Mouse (Mus musculus): ENCODE data around the gene Mt4.

Mt4 gene

GRCm38 (mm10) chr8:94178857-94179712, 42.1 kb downstream of the Mt4 start, which contains the start of gene Mt1:
TSS of gene Mt1 (plus strand) at chr8:94179082.
- DNase-seq (ENCODE audit: extremely low read depth, insufficient read length, low spot score) = peak; percentile 95

- DNase-seq (ENCODE audit: extremely low read depth, insufficient read length, low spot score) = peak; percentile 58
These were observed 42.9 kb downstream of the Mt4 start for GRCm38 (mm10) chr8:94179713-94180560.

GRCm38 (mm10) chr8:94180561-94180908, 43.5 kb downstream of the Mt4 start:
- DNase-seq (ENCODE audit: extremely low read depth, insufficient read length, low spot score) = no peak

- DNase-seq (ENCODE audit: extremely low read depth, insufficient read length, low spot score) = no peak
These were observed 45.3 kb downstream of the Mt4 start for GRCm38 (mm10) chr8:94182055-94182929.

- DNase-seq (ENCODE audit: extremely low read depth, insufficient read length, low spot score) = peak; percentile 88
These were observed 46.1 kb downstream of the Mt4 start for GRCm38 (mm10) chr8:94183117-94183516.

GRCm38 (mm10) chr8:94184357-94184843, 47.4 kb downstream of the Mt4 start:
- DNase-seq (ENCODE audit: extremely low read depth, insufficient read length, low spot score) = no peak

- no peak for DNase-seq (ENCODE audit: extremely low read depth, insufficient read length, low spot score)
These were observed 48.8 kb downstream of the Mt4 start for GRCm38 (mm10) chr8:94185791-94186190.

- peak; percentile 32 for DNase-seq (ENCODE audit: extremely low read depth, insufficient read length, low spot score)
These were observed 49.5 kb downstream of the Mt4 start for GRCm38 (mm10) chr8:94186542-94186941.

GRCm38 (mm10) chr8:94187290-94188002, 50.4 kb downstream of the Mt4 start:
- DNase-seq (ENCODE audit: extremely low read depth, insufficient read length, low spot score) = no peak
